In genomic region chr2:71750087-71750453, GRCm38 (mm10) we compare ENCODE assay signal across 11 mouse cellular contexts. TPM values are rescaled to one million over a fixed set of nuclear protein-coding genes. Genes with fewer than 3 reads are reported as not detected.
A peak's percentile ranks its signal among the peaks of the same experiment; 100 is the strongest.
DNase-seq lines count a peak whose midpoint lies in the region; ATAC-seq and TF ChIP-seq lines count a peak whose summit lies in the region.
"Had no signal": no experiment of that assay in that cellular context is flagged by ENCODE, and none has a peak within 500 bp of the region (broad histone marks: within the 10 kb centered on the region; RNA-seq: fewer than 3 reads in every experiment).

No protein-coding gene starts in this region.

- H3K9ac ChIP-seq in embryonic facial prominence, embryonic 12.5 days = no peak overlapping the region
- no peak overlapping the region for H3K9ac ChIP-seq in hindbrain, embryonic 16.5 days (ENCODE audit: low read depth, low read length)
- no peak overlapping the region for H3K9ac ChIP-seq in neural tube, embryonic 14.5 days (replicated peaks; ENCODE audit: low read depth, low read length)
- H3K9ac ChIP-seq: liver, postnatal 0 days had no signal

- 61% methylated on average over 10 of the region's 10 CpGs for WGBS in embryonic facial prominence, embryonic 12.5 days
- 40% methylated on average over 10 of the region's 10 CpGs for WGBS in hindbrain, embryonic 16.5 days
- WGBS in neural tube, embryonic 14.5 days = 51% methylated on average over 10 of the region's 10 CpGs

- peak; percentile 77 for DNase-seq in brain, embryonic 14.5 days (ENCODE audit: low read depth)
- DNase-seq in thymus, postnatal 14 days = no peak
- DNase-seq in left cerebral cortex, adult 2 months (ENCODE audit: extremely low spot score in 1 of 2, low spot score in 2 of 2) = no peak
- no peak for DNase-seq in heart, adult 8-10 months (ENCODE audit: low spot score)
- DNase-seq: adrenal gland, postnatal 25 days; cerebellum, postnatal 10 days; liver, postnatal 0 days had no signal

- H3K4me3 ChIP-seq in embryonic facial prominence, embryonic 12.5 days = no peak overlapping the region
- no peak overlapping the region for H3K4me3 ChIP-seq in hindbrain, embryonic 16.5 days (ENCODE audit: low read length)
- no peak overlapping the region for H3K4me3 ChIP-seq in neural tube, embryonic 14.5 days (ENCODE audit: low read depth, low read length)
- H3K4me3 ChIP-seq in left cerebral cortex, adult 2 months = no peak overlapping the region

- TF ChIP-seq CTCF in brain, embryonic 14.5 days (IDR thresholded peaks at IDR 0.05; ENCODE audit: borderline replicate concordance, extremely low read depth, insufficient read depth, insufficient read length) = no peak
- TF ChIP-seq CTCF in left cerebral cortex, adult 2 months (IDR thresholded peaks at IDR 0.05) = no peak

- peaks cover 12% of the 10 kb centered on the region for H3K4me1 ChIP-seq in embryonic facial prominence, embryonic 12.5 days
- H3K4me1 ChIP-seq in hindbrain, embryonic 16.5 days (ENCODE audit: control insufficient read depth, insufficient read depth, low read depth, low read length) = peaks cover 10% of the 10 kb centered on the region
- peaks cover 6% of the 10 kb centered on the region; the same call in 1 of the 2 replicates for H3K4me1 ChIP-seq in neural tube, embryonic 14.5 days (ENCODE audit: control insufficient read depth, insufficient read depth, low read length)

- no peak for ATAC-seq in embryonic facial prominence, embryonic 12.5 days (ENCODE audit: insufficient number of reproducible peaks, insufficient read depth, low FRiP score, low TSS enrichment)
- ATAC-seq in hindbrain, embryonic 16.5 days = peak; percentile 48; the same call in 1 of the 2 replicates
- ATAC-seq in neural tube, embryonic 14.5 days (ENCODE audit: low read depth) = no peak
- ATAC-seq: liver, postnatal 0 days had no signal

- no peaks in the 10 kb centered on the region for H3K36me3 ChIP-seq in embryonic facial prominence, embryonic 12.5 days
- no peaks in the 10 kb centered on the region for H3K36me3 ChIP-seq in hindbrain, embryonic 16.5 days (ENCODE audit: control insufficient read depth, insufficient read depth, low read length)
- H3K36me3 ChIP-seq in neural tube, embryonic 14.5 days (ENCODE audit: control insufficient read depth, insufficient read depth, low read length) = no peaks in the 10 kb centered on the region

- 0 out of 2 replicates have a peak overlapping the region, but pooled peaks have one; percentile 7 for H3K4me2 ChIP-seq in embryonic facial prominence, embryonic 12.5 days (replicated peaks)
- peak overlapping the region; percentile 37 for H3K4me2 ChIP-seq in hindbrain, embryonic 16.5 days (ENCODE audit: low read length)
- H3K4me2 ChIP-seq in neural tube, embryonic 14.5 days (ENCODE audit: low read depth, low read length) = peak overlapping the region; percentile 6; the same call in 1 of the 2 replicates

- H3K27ac ChIP-seq in embryonic facial prominence, embryonic 12.5 days = no peak overlapping the region
- no peak overlapping the region for H3K27ac ChIP-seq in hindbrain, embryonic 16.5 days (ENCODE audit: low read depth, low read length)
- no peak overlapping the region for H3K27ac ChIP-seq in neural tube, embryonic 14.5 days (ENCODE audit: low read depth, low read length)
- no peak overlapping the region for H3K27ac ChIP-seq in left cerebral cortex, adult 2 months
- H3K27ac ChIP-seq: kidney, postnatal 0 days had no signal

- intact Hi-C loops in left cerebral cortex, adult 2 months (cut with DNase I) = no loop called here

- TF ChIP-seq POLR2A in brain, embryonic 14.5 days (IDR thresholded peaks at IDR 0.05; ENCODE audit: borderline replicate concordance, extremely low read depth, insufficient read depth, insufficient read length, poor library complexity, severe bottlenecking) = no peak

- no peaks in the 10 kb centered on the region for H3K27me3 ChIP-seq in embryonic facial prominence, embryonic 12.5 days
- no peaks in the 10 kb centered on the region for H3K27me3 ChIP-seq in hindbrain, embryonic 16.5 days (replicated peaks; ENCODE audit: control insufficient read depth, insufficient read depth, low read length)
- H3K27me3 ChIP-seq in neural tube, embryonic 14.5 days (ENCODE audit: control insufficient read depth, insufficient read depth, low read length) = no peaks in the 10 kb centered on the region

- H3K9me3 ChIP-seq in embryonic facial prominence, embryonic 12.5 days = no peaks in the 10 kb centered on the region
- H3K9me3 ChIP-seq in hindbrain, embryonic 16.5 days (ENCODE audit: control insufficient read depth, low read length) = no peaks in the 10 kb centered on the region
- H3K9me3 ChIP-seq in neural tube, embryonic 14.5 days (ENCODE audit: control insufficient read depth, low read length) = no peaks in the 10 kb centered on the region

RNA-seq across cellular contexts. Expression of gene Itga6, which starts 4.7 kb away (rescaled TPM):
- polyA plus RNA-seq in brain, embryonic 14.5 days (2012; rRNA removed) = 30.7 and 36.8 TPM in 2 replicates
- polyA plus RNA-seq in embryonic facial prominence, embryonic 12.5 days (2016; fragmentation: Nextera tagmentation; extraction: Ambion mirVana) = 39.8 and 43.4 TPM in 2 replicates
- polyA plus RNA-seq in hindbrain, embryonic 16.5 days (2015; fragmentation: Nextera tagmentation; extraction: Ambion mirVana) = 21.1 and 25.5 TPM in 2 replicates
- 21.5 and 36.9 TPM in 2 replicates for polyA plus RNA-seq in neural tube, embryonic 14.5 days (2014; fragmentation: Nextera tagmentation; extraction: Ambion mirVana)
- total RNA-seq in left cerebral cortex, adult 2 months (2021) = 10 to 100 TPM; 26.1 to 27.6 TPM
- total RNA-seq in heart, adult 8-10 months (2022) = 10 to 100 TPM; 29.1 to 67.1 (median 46.3) TPM
